Mouse (Mus musculus) olfactory bulb, adult 2 months (tissue): ENCODE data around the gene Tnfrsf1a. TPM values are rescaled to one million over a fixed set of nuclear protein-coding genes. Genes with fewer than 3 reads are reported as not detected.
A peak's percentile ranks its signal among the peaks of the same experiment; 100 is the strongest.
"Not testable (repeated sequence)": the region's sequence is repeated elsewhere in the genome, so short reads cannot be mapped to it uniquely, and the experiment has no call there.

Source experiments
- H3K27ac ChIP-seq: fragments of 200-500 bp; 2 replicates; pipeline ENCODE4 v1.5.1; 2012; ENCODE audit warnings: low read depth, low read length; ENCODE audit not compliant: insufficient read depth
- H3K4me1 ChIP-seq: fragments of 200-500 bp; 2 replicates; pipeline ENCODE4 v1.6.1; 2012; ENCODE audit warnings: low read length; ENCODE audit not compliant: control insufficient read depth, insufficient read depth
- H3K4me3 ChIP-seq: fragments of 200-500 bp; 2 replicates; pipeline ENCODE4 v1.5.1; 2012; ENCODE audit warnings: mild to moderate bottlenecking, low read depth, low read length, moderate library complexity; ENCODE audit not compliant: insufficient read depth
- CTCF ChIP-seq: fragments of 200-500 bp; IDR thresholded peaks from 2 replicates; pipeline ENCODE4 v1.5.1; 2012; ENCODE audit warnings: low read depth, mild to moderate bottlenecking, low read length, moderate library complexity; ENCODE audit not compliant: insufficient read depth
- POLR2A ChIP-seq: fragments of 200-500 bp; IDR thresholded peaks from 2 replicates; pipeline ENCODE4 v1.6.1; 2012; ENCODE audit warnings: mild to moderate bottlenecking, low read depth, low read length, moderate library complexity; ENCODE audit not compliant: insufficient read depth
- WGBS: fragments of 180-500 bp; shearing (Covaris S2); methylation state at CpG from one replicate; pipeline ENCODE4 v1.1.7; 2018; 5-methylcytosine and 5-hydroxymethylcytosine counted together
- polyA plus RNA-seq: library from polyadenylated mRNA; stranded (reverse); fragments of >200 nt; gene quantifications from 2 replicates; pipeline ENCODE4 v1.2.4, GENCODE M21; 2012; ENCODE audit warnings: low replicate concordance; ENCODE audit not compliant: missing spikeins, insufficient read depth, insufficient read length

Gene Tnfrsf1a
- not detected in 2 replicates for polyA plus RNA-seq

DNA sequence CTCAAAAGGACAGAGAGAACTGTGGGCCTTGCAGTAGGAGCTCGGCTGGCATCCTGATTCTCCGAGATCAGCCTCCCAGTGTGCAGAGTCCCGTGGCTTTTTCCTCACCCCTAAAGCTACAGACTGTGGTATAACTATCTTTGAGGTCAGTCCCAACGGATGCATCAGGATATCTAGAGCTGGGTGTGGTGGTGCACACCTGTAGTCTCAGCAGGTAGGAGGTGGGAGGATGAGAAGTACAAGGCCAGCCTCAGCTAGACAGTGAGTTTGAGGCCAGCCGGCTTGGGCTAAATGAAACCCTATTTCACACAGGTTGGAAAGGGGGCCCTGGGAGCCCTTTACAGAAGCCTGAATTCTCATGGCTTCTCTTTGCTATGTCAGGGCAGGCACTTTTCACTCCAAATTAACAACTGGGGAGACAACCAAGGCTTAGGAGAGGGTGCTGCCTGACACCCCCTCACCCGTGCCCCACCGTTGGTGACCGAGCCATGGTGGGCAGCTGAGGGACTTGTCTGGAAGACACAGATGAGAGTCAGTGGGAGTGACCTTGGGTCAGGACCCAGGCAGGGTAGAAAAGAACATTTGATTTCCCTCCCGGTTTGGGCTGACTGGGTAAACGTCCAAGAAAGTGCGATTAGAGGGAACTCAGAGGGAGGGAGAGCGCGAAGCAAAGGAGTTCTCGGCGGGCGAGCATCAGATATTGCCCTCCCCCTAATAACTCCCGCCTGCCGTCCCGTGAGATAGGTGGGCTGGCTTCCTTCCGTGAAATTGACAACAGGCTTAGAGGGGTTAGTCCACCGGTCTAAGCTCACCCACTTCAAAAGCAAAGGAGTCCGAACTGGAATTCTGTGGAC is at the start of gene Tnfrsf1a:
Gene Tnfrsf1a (plus strand): TSS at position 642 of the 854 bp plus-strand sequence.
- Histone ChIP-seq H3K27ac (peak within 1 kb of the TSS; percentile 43; the same call in 1 of the 2 replicates), H3K4me1 (peaks cover 35% of the 10 kb centered on the region), H3K4me3 (peak within 1 kb of the TSS; percentile 46)
- 21% methylated on average over 22 of the region's 22 CpGs for WGBS
- no peak for TF ChIP-seq POLR2A

- Histone ChIP-seq H3K4me3 (no peak overlapping the region), H3K27ac (no peak overlapping the region), H3K4me1 (no peaks in the 10 kb centered on the region)
- WGBS: 85% methylated on average over 1 of the region's 1 CpGs
- TF ChIP-seq CTCF (no peak), POLR2A (no peak)
Measured at GRCm38 (mm10) chr6:125300982-125301381, 48.2 kb upstream of the Tnfrsf1a start.

DNA sequence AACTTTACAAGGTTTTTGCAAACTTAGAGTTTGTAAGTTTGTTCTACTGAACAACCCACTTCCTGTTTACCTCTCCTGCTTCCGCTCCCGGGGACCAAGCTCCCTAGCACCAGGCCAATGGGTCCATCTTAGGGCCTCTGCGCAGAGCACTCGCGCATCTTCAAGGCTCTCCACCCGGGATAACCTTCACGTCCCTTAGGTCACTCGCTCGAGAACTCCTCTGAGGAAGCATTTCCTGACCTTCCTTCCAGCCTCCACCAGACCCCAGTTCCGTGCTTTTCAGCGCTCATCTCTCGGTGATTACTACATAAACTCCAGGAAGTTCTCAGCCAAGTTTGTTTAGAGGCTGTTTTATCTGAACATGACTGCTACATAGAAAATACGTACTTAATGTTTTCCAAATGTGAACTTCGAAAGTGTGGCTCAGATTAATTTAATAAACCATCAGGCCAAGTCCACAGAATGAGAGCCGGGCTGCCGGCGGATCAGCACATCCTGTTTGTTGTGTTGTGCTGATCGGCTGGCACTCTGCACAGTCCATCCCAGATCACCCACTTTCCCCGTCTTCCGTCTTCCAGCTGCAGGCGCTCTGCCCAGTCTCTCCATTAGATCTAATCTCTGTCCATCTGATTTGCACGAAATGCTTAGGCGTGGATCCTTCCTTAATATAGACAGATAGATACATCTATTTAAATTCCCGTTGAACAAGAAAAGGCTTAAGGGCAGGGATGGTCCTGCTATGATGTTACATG is 46.8 kb upstream of the Tnfrsf1a start:
- no peak for TF ChIP-seq CTCF
- Histone ChIP-seq H3K4me3 (no peak overlapping the region), H3K27ac (no peak overlapping the region), H3K4me1 (no peaks in the 10 kb centered on the region)
- WGBS: 87% methylated on average over 24 of the region's 24 CpGs

GRCm38 (mm10) chr6:125303242-125303641 is 45.9 kb upstream of the Tnfrsf1a start:
- Histone ChIP-seq H3K4me3 (no peak overlapping the region), H3K27ac (no peak overlapping the region), H3K4me1 (no peaks in the 10 kb centered on the region)
- no peak for TF ChIP-seq CTCF
- TF ChIP-seq POLR2A: no peak
- 82% methylated on average over 4 of the region's 4 CpGs for WGBS

- H3K4me3 ChIP-seq, H3K27ac ChIP-seq, H3K4me1 ChIP-seq: not testable (repeated sequence)
- WGBS: 86% methylated on average over 7 of the region's 7 CpGs
Measured at GRCm38 (mm10) chr6:125304408-125304807, 44.8 kb upstream of the Tnfrsf1a start.

DNA sequence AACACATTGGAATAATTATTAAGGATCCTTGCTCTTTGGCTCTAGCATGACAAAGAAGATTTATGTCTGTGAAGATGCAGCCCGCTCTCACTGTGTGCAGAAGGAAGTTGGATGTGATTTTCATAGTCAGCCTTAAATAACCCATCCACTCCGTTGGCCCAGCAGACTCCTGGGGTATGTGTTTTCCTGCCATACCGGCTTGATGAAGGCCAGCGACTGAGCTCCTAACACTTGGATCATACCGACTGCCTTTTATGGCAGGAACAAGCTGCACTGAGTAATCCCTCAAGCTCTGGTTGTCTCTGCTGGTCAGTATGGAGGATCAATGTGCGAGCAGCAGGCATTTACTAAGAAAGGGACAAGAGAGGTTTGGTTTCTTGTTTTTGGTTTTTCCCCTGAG is 43.7 kb upstream of the Tnfrsf1a start:
- 91% methylated on average over 6 of the region's 6 CpGs for WGBS
- Histone ChIP-seq H3K4me1 (no peaks in the 10 kb centered on the region), H3K27ac (no peak overlapping the region), H3K4me3 (no peak overlapping the region)
- no peak for TF ChIP-seq CTCF

GRCm38 (mm10) chr6:125307091-125307490 is 42.1 kb upstream of the Tnfrsf1a start:
- Histone ChIP-seq H3K27ac (no peak overlapping the region), H3K4me1 (no peaks in the 10 kb centered on the region), H3K4me3 (no peak overlapping the region)
- WGBS: 94% methylated on average over 5 of the region's 5 CpGs
- no peak for TF ChIP-seq POLR2A
- TF ChIP-seq CTCF: no peak

- Histone ChIP-seq H3K27ac (no peak overlapping the region), H3K4me1 (peaks cover 7% of the 10 kb centered on the region), H3K4me3 (no peak overlapping the region)
- no peak for TF ChIP-seq CTCF
- no peak for TF ChIP-seq POLR2A
- WGBS: 42% methylated on average over 13 of the region's 13 CpGs
Measured at GRCm38 (mm10) chr6:125308921-125309320, 40.2 kb upstream of the Tnfrsf1a start.

GRCm38 (mm10) chr6:125309406-125309805 is 39.8 kb upstream of the Tnfrsf1a start:
- H3K27ac ChIP-seq: no peak overlapping the region
- no peak overlapping the region for H3K4me3 ChIP-seq
- TF ChIP-seq POLR2A: no peak
- TF ChIP-seq CTCF: no peak
- H3K4me1 ChIP-seq: peaks cover 12% of the 10 kb centered on the region
- WGBS: 78% methylated on average over 5 of the region's 5 CpGs
